Mouse (Mus musculus) left cerebral cortex, postnatal 36 days (tissue): Measurements from ENCODE around the gene Sfrp5. TPM values are rescaled to one million over a fixed set of nuclear protein-coding genes. Genes with fewer than 3 reads are reported as not detected.
A peak's percentile ranks its signal among the peaks of the same experiment; 100 is the strongest.

ENCODE experiments used
- DNase-seq, 2 experiments: peaks; one replicate each; pipeline ENCODE4 v3.0.0; 2021 to 2022; ENCODE audit warnings: low spot score in 2 of 2, mixed read lengths in 1 of 2
- intact Hi-C: fragments of 180-260 bp; cut with DNase I; formaldehyde crosslinking; loops from one replicate; pipeline ENCODE4 v1.15.1; 2025
- total RNA-seq, 2 experiments: library from RNA; stranded (reverse); gene quantifications; 2 replicates each; pipeline ENCODE4 v1.2.3; 2021

Sfrp5 gene
- under 1 TPM; 0.27 to 0.76 TPM for total RNA-seq

DNA sequence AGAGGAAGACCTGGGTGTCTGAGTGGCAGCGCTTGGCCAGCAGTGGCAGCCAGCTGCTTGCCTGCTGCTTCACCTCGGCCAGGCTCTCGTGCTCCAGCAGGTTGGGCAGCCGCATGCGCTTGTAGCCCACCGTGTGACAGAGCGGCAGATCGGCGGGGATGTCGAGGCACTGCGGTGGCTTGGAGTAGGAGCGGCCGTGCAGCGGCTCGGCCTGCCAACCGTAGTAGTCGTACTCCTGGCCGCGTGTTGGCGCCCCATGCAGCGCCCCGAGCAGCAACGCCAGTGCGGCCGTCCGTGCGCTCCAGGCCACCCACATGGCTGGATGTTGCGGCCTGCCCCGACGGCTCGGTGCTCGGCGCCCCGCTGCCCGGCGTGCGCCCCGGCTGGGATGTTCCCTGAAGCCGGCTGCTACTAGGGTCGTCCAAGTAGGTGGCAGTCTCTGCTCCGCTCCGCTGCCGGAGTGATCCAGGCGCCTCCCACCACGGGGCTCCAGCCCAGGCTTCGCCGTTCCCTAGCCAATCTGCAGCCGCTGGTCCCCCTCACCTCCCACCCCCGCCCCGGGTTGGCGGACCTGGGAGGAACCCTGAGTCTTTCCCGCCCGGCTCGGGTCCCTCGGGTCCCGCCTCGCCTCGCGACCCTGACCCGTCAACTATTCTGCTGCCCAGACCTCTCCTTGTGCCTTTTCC, at the start of gene Sfrp5:
Gene Sfrp5, minus strand, starts transcription at position 557 of the 686 bp plus-strand sequence.
- intact Hi-C loops = loop anchor here (10.0 kb wide), 1 partner anchor 233 kb away; the partner anchor contains the start of gene Crtac1
- no peak for DNase-seq

DNA sequence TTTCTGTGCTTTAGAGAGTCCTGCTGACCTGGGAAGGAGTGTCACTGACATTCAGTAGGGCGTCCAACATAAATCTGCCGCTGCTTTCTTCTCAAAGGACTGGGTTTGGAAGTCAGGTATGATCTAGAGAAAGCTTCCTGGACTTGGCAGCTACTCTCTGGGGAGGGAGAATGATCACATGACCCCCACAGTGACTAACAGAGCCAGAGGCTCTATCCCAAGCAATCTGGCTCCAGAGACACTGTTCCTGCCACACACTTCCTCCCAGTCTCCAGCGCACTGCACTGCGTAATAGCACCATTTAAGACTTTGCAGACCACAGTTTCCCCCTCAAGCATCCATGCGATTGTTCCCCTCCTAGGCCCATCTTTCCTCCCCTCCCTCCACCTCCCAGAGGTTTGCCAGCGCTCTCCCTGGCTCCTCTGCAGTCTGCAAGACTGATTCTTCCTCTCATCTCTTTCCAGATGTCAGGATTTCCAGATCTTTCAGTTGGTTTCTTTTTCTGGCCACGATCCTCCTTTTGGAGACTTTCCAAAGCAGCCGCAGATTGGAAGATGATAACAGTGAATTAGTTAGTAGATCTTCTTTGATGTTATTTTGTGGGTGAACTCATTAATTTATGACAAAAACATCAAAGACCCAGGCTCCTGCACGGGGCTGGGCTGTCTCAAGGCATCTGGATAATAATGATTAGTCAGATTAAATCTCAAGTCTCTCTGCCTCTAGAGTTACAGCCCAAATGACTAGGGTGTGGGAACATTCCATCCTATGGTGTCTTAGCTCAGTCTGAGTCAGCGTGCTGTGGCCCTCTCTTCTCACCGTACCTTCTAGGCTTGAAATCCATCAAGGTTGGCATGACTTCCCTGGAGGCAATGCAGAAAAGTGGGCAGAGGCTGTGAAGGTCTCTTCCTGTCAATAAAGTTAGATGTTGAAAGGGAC, 48.2 kb upstream of the Sfrp5 start:
- no peak for DNase-seq
- intact Hi-C loops = no loop called here

DNA sequence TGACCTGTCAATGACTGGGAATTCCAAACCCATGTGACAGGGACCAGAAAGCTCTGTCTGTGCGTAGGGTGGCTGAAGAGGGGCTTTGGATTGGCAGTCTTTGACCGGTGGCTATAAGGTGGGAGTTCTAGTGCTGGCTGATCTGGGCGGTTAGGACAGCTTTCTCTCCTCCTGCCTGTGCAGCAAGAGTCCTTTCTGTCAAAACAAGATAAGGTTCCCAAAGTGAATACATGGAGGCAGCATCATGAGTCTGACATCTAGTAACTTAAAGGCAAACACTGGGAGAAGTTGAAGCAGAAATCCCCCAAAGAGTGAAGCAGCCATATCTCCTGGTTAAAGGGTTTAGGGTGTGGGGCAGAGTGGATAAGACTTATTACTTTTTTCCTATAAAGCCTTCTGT, 45.5 kb upstream of the Sfrp5 start, which contains the start of gene Golga7b:
Gene Golga7b, plus strand, starts transcription at position 56 of the 400 bp plus-strand sequence.
- no peak for DNase-seq
- intact Hi-C loops = no loop called here

DNA sequence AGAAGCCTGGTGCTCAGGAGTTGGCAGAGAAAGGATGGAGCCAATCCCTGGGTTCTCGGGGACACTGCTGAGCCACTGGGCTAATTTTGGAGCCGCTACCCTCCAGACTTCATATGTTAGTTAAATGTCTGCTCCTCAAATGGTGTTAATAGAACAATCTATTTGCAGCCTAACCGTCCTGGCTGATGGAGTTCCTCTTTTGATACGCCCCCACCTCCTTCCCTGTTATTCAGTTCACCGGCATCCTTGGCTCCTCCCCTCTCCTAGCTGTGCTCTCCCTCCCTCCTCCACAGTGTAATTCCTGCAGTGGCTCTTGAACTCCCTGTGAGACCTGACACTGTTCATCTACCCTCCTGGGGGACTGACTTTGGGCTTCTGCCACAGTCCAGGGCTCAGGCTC, 44.6 kb upstream of the Sfrp5 start:
- intact Hi-C loops = no loop called here
- no peak for DNase-seq

DNA sequence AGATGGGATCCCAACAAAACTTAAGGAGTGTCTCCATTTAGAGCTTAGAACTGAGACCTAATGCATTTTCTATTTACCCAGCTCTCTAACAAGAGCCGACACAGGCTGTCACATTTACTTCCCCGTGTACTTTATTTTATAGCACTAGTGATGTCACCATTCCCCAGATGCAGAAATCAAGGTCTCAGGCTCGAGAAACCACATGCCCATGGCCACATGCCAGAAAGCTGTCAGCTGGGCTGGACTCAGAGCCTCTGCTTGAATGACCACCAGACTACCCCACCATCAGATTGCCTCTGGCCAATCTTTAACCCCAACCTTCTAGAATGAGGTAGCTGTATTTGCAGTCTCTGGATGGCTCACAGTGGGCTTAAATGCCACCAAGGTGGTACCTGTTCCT, 41.3 kb upstream of the Sfrp5 start:
- no peak for DNase-seq
- intact Hi-C loops = no loop called here

DNA sequence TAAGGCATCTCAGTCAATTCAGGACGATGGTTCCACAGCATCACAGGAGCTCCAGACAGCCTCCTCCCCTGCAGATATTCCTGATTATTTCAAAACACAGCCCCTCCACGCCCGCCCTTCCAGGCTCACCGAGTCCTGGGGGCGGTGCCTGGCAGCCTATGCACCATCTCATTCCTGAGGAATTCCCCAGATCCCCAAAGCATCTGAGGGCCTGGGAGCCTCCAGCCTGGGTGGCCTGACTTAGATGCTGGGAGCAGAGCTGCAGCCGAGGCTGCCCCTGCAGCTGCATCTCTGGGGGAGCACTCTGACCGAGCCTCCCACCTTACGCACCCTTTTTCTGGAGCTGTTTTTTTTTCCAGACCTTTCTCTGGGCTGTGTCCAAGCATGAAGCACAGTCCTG, 38.8 kb upstream of the Sfrp5 start:
- no peak for DNase-seq
- intact Hi-C loops = no loop called here

DNA sequence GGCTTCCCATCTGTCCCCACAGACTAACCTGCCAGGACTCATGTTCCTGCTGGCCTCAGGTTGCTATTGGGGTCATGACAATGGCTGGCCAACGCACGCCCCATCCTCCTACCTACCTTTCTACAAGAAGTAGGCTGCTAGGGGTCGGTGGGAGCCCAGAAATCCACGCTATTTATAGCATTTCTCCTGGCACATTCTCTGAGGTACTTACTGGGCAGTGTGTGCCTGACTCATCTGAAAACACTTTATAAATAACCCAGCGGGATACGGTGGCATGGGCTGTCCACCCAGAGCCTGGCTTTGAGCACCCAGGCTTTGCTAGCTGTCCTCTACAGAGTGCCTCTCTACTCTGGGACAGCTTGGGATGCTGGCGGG, 36.3 kb upstream of the Sfrp5 start:
- intact Hi-C loops = no loop called here
- peak; percentile 25 to 43 for DNase-seq

DNA sequence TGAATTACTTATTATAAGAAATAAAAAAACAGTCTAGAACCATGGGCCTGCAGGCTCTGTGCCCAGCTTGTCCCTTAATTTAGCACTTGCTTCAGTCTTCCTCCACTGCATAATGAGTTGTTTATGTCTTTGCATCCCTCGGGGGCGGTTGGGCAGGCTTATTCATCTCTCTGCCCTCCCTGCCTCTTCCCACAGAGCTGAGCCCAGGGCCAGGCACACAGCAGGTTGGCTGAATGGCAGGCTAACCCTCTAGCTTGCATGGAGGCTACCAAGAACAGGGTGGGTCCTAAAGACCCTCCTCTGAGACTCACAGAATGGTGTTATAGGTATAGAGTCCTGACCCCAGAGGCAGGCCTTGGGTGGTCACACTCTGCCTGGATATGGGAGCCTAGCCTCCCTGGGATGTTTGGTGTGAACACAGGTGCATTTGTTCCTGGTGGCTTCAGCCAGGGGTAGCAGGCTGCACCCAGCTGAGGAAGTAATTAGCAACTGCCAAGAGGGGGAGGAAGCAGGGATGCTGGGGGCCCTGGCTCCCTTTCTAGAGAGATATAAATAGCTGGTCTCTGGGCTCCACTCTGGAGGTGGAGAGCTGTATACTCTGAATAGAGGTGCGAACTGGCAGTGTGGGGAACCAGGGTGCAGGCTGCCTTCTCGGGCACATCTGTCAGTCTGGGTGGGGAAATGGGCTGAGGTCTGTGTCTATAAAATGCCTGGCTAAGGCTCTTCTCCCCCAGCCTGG, 35.7 kb upstream of the Sfrp5 start:
- peak; percentile 53 to 67 for DNase-seq
- intact Hi-C loops = no loop called here

DNA sequence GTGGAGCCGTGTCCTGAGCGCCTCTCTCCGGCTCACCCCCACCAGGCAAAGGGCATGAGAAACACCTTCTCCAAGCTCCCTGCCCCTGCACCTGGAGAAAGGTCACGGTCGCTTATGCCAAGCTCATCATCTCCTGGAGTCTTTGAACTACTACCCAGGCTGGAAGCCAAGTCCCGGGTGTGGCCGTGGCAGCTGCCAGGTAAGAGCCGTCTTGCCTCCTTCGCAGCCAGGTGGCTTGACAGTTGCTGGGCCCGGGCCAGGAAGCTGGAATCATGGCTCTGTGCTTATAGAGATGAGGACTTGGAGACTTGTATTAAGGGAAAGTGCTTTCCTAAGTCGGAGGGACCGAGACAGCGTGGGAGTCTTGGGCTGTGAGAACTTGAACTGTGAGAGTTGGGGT, 28.9 kb upstream of the Sfrp5 start:
- intact Hi-C loops = no loop called here
- no peak for DNase-seq

DNA sequence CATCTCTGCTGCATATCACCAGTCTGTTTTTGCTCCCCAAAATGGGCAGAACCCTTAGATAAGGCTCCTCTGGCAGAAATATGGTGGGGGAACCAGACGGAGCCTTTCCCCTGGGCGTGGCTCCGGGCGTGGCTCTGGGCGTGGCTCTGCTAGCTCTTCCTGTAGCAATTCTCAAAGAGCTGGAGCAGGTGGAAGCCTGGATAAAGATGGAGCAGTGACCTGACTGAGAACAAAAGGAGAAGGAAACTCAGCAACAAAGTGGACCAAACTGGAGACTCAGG, 28.2 kb upstream of the Sfrp5 start:
- no peak for DNase-seq
- intact Hi-C loops = no loop called here

DNA sequence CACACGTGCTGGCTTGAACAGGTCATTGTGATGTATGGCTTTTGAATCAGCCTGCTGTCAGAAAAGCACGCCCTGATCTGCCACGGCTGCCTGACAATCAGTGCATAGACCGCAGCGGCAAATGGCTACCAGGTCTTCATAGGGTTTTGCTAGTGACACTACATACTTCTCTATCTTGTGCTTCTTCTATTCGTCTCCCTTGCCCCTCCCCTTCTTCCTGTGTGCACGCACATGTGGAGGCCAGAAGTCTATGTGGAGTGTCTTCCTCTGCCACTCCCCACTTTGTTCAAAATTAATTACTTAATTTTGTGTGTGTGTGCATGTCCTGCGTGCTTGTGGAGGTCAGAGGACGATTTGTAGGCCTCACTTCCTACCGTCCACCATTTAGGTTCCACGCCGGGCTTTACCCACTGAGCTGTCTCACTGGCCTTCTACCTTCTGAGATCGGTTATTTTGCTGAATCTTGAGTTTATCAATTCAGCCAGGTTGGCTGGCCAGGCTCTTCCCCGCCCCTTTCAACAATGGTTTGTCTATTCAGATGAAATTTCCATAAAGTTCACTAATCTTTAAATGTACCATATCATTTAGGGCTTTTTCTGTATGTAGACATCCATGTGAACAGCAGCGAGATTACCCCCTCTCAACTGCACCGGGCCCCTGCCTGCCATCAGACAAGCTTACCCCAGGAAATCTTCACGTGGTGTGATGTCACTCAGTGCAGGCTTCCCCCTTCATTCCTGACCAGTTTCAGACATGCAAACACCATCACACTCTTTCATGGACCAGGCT, 27.6 kb upstream of the Sfrp5 start:
- intact Hi-C loops = no loop called here
- no peak for DNase-seq

DNA sequence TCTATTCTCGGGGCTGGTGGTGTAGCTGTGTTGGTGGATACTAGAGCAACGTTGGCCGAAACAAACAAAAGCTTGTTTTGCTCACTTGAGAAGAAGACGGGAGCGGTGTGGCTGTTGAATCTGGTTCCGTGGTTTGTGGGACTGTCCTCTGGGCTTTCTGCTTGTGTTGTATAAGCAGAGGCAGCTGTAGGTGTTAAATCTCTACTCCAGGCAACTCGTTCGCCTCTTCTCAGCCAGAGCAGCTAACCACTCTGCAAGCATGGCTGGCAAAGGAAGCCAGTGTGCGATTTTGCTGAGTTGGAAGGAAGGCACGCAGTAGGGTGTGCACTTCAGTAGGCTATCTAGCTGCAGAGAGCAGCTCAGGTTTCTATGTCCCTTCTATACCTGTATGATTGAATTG, 24.4 kb upstream of the Sfrp5 start:
- intact Hi-C loops = no loop called here
- peak in 1 of 2 experiments; percentile 47 for DNase-seq

DNA sequence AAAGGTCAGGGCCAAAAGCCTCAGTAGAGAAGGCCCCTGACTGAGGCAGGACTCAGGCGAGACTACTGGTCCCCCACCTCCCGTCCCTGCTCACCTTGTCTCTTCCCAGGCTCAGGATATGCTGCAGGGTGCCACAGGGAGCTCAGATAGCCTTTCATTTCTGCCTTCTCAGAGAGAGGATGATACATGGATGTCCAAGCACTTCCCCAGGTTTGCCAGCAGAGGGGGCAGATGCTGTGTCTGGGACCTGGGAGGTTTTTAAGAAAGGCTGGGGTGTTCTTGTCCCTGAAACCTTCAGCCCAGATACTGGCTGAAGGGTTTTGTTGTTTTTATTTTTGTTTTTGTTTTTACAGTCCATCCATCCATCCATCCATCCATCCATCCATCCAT, 15.3 kb upstream of the Sfrp5 start:
- intact Hi-C loops = loop anchor here (1.0 kb wide), 1 partner anchor 55 kb away; no protein-coding TSS in a partner anchor
- peak in 1 of 2 experiments; percentile 46 for DNase-seq

DNA sequence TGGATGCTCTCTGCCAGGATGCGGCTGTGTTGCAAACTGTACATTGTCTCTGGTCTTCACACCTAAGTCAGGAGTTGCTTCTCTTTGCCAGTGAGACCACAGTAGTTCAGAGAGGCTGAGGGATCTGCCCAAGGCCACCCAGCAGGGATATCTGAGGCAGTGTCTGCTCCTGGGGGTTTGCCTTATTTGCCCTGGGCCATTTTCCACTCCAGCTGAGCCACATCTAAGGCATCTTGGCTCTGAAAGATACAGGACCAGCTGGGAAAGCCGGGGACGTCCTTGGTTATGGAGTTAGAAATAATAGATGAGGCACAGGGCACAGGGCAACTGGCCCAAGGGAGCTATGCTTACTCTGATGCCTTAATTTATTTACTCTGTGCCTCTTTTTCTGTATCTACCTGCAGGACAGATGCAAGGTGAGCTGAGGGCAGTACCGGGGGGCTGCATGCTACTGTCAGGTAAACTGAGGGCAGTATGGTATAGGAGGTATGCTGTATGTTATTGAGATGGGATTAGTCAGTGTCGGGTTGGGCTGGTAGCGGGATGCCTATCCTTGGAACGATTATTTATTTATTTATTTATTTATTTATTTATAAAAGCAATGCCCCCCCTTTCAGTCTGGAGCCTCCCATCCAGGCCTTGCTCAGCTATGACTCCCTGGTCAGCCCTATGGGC, 14.8 kb upstream of the Sfrp5 start:
- intact Hi-C loops = loop anchor here (1.0 kb wide), 1 partner anchor 55 kb away; no protein-coding TSS in a partner anchor
- DNase-seq = no peak

DNA sequence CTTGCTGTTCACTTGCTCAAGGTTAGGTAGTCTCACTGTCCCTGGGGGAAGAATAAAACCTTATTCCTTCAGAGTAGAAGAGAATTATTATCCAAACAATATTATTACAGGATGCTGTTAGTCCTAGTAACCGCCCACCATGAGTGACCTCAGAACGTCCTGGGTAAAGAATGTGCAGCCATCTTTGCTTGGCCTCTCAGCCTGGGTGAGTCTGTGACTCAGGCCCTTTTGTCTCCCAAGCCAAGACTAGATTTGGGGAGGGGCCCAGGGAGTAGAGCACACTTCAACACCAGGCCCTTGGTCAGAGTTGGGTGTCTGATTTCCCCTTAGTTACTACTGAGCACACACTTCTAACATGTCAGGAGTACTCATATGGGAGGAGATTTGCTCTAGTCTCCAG, 12.5 kb upstream of the Sfrp5 start:
- DNase-seq = no peak
- intact Hi-C loops = no loop called here

DNA sequence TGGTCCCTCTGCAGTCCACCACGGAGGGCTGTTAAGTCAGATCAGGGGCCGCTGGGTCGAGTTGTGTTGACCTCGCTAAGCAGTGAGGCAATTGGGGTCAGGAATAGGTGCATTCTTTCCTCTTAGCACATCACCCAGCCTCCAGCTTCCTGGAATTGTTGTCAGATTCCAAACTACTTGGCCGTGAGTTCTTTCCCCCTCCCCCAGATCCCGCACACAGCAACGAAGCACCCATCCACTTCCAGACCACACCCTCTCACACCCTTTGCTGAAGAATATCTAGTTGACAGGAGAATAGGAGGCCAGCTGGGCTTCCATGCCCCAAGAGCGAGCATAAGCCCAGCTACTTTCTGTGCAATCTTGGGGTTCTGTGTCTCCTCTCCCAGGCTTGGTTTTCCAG, 9.9 kb upstream of the Sfrp5 start:
- intact Hi-C loops = no loop called here
- DNase-seq = no peak

DNA sequence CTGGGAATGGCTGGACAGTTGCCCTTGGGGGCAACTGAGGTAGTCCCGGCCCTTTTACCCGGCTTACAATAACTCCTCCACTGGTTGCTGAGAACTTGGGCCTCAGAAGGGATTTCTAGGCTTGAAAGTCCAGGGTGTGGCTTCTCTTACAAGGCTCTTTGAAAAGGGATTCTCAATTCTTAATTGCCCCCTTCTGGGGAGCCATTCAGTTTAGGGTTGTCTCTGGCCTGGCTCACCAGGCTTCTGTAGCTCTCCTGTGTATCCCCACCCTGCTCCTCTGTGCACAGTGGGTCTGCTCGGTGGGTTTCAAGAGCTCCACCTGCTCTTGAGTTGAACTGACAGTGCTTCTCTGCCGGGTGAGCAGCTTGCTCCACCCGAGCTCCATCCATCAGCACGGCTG, 7.9 kb upstream of the Sfrp5 start:
- no peak for DNase-seq

DNA sequence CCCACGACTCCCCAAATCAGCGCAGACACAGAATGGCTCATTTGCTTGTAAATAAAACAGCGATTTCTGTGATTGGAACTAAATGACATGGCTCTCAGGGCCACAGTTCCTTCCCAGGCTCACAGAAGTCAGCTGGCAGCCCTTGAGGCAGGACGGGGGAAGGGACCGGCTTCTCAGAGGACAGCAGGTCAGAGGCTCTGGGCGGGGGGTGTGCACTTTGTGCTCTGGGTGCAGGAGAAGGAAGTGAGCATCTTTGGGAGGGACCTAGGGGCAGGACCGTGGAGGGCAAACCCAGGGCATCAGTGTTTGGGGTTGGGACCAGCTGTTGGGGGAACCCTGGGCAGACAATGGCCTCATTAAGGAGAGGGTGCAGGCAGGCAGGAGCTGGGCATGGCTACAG, 7.4 kb upstream of the Sfrp5 start:
- no peak for DNase-seq
- intact Hi-C loops = loop anchor here (10.0 kb wide), 1 partner anchor 225 kb away; the partner anchor contains the start of gene Crtac1

More for the DNA sequence above, 7.9 kb upstream of the Sfrp5 start:
- intact Hi-C loops = loop anchor here (10.0 kb wide), 1 partner anchor 225 kb away; the partner anchor contains the start of gene Crtac1

DNA sequence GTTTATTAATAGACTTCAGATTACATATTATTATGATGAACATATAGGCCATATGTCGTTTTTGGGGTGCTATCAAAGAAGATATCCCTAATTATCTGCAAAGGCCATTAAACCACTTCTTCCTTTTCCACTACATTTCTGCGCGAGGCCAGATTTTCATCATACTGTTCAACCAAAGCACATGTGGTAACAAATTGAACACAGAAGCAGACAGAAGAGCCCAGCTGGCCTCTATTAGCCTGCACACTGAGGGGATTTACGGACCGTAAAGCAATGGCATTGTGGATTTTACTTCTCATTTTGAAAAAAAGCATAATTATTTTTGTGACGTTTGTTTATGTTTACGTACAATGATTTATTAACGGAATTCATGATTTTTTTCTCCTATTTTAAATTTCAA, 3.1 kb upstream of the Sfrp5 start:
- DNase-seq = no peak
- intact Hi-C loops = loop anchor here (10.0 kb wide), 1 partner anchor 230 kb away; the partner anchor contains the start of gene Crtac1
